Mouse (Mus musculus) G1E-ER4 (cell line): ENCODE data around the gene Actl6b. TPM values are rescaled to one million over a fixed set of nuclear protein-coding genes. Genes with fewer than 3 reads are reported as not detected.

ENCODE experiments used
- GATA1 ChIP-seq: IDR thresholded peaks from one replicate; pipeline ENCODE4 v1.8.0; 2012; ENCODE audit warnings: low read length, inconsistent platforms
- polyA plus RNA-seq: library from polyadenylated mRNA; stranded (reverse); fragments of >175 nt; gene quantifications from 2 replicates; pipeline ENCODE4 v1.2.3, GENCODE M21; 2012

Actl6b gene
- polyA plus RNA-seq, 1 experiment: not detected

- TF ChIP-seq GATA1: peak; percentile 48
Measured at GRCm38 (mm10) chr5:137570181-137570580, 16.9 kb downstream of the Actl6b start.

GRCm38 (mm10) chr5:137570691-137571586, 17.6 kb downstream of the Actl6b start:
- TF ChIP-seq GATA1: peak; percentile 52

- TF ChIP-seq GATA1: no peak
Measured at GRCm38 (mm10) chr5:137574470-137574901, 21.2 kb downstream of the Actl6b start.

GRCm38 (mm10) chr5:137580246-137580645, 26.9 kb downstream of the Actl6b start:
- TF ChIP-seq GATA1: no peak

GRCm38 (mm10) chr5:137582702-137583101, 29.4 kb downstream of the Actl6b start:
- no peak for TF ChIP-seq GATA1

- TF ChIP-seq GATA1: no peak
Measured at GRCm38 (mm10) chr5:137583670-137584169, 30.4 kb downstream of the Actl6b start.

GRCm38 (mm10) chr5:137584976-137585375, 31.7 kb downstream of the Actl6b start:
- no peak for TF ChIP-seq GATA1

GRCm38 (mm10) chr5:137590507-137590906, 37.2 kb downstream of the Actl6b start:
- TF ChIP-seq GATA1: no peak

GRCm38 (mm10) chr5:137595921-137596320, 42.6 kb downstream of the Actl6b start:
- TF ChIP-seq GATA1: no peak

GRCm38 (mm10) chr5:137596601-137597261, 43.4 kb downstream of the Actl6b start:
- no peak for TF ChIP-seq GATA1

GRCm38 (mm10) chr5:137597625-137598024, 44.3 kb downstream of the Actl6b start:
- no peak for TF ChIP-seq GATA1

- no peak for TF ChIP-seq GATA1
Measured at GRCm38 (mm10) chr5:137598100-137598826, 44.9 kb downstream of the Actl6b start.

- TF ChIP-seq GATA1: no peak
Measured at GRCm38 (mm10) chr5:137599600-137599999, 46.3 kb downstream of the Actl6b start.

GRCm38 (mm10) chr5:137600281-137600618, 46.9 kb downstream of the Actl6b start:
- TF ChIP-seq GATA1: no peak

GRCm38 (mm10) chr5:137600619-137601364, 47.5 kb downstream of the Actl6b start, which contains the start of gene Mospd3:
TSS of gene Mospd3 (minus strand) at chr5:137601058.
- TF ChIP-seq GATA1: no peak
